Mouse (Mus musculus) spleen, adult 2 months (tissue): ENCODE measurements around the gene Lmbr1l.

Experiments
- CTCF ChIP-seq: fragments of 200-500 bp; IDR thresholded peaks from 2 replicates; pipeline ENCODE4 v1.5.1; 2011; ENCODE audit warnings: mild to moderate bottlenecking, inconsistent platforms; ENCODE audit not compliant: insufficient read depth, insufficient read length, insufficient replicate concordance; ENCODE audit errors: extremely low read depth
- POLR2A ChIP-seq: fragments of 200-500 bp; IDR thresholded peaks from 2 replicates; pipeline ENCODE4 v1.6.1; 2011; ENCODE audit warnings: low read depth, low read length, inconsistent platforms

DNA sequence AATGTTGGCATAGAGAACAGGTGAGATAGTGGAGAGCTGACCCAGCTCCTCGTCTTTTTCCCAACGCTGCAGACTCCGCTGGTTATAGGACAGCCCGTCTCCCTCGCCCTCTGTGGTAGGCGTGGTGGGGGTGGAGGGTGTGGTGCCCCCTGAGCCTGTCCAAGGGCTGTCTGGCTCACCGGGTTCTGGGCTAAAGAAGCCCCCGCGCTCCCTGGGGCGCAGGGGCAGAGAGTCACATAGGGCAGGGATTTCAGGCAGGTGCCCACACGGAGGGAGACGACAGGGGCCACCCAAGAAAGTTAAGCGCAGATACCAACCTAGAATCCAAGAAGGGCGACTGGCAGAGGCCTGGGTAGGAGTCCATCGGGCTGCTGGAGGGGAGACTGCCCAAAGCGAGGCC is 63.8 kb downstream of the Lmbr1l start:
- no peak for TF ChIP-seq CTCF
- TF ChIP-seq POLR2A: no peak
